Comparison of ENCODE assay signal across 8 mouse cellular contexts in genomic region chr9:48314194-48314593, GRCm38 (mm10). TPM values are rescaled to one million over a fixed set of nuclear protein-coding genes. Genes with fewer than 3 reads are reported as not detected.
DNase-seq lines count a peak whose midpoint lies in the region; ATAC-seq lines count a peak whose summit lies in the region.

No protein-coding gene starts in this region.

- H3K27me3 ChIP-seq in neural tube, embryonic 15.5 days (replicated peaks), result no peaks in the 10 kb centered on the region

- WGBS in neural tube, embryonic 15.5 days, result 18% methylated on average over 3 of the region's 3 CpGs

- no peak overlapping the region for H3K9ac ChIP-seq in neural tube, embryonic 15.5 days (replicated peaks)

- intact Hi-C loops in heart, postnatal 25 days (cut with DNase I), result no loop called here

- no peak; the same call in 1 of the 2 replicates for ATAC-seq in neural tube, embryonic 15.5 days (ENCODE audit: low FRiP score)

- H3K4me1 ChIP-seq in neural tube, embryonic 15.5 days, result no peaks in the 10 kb centered on the region

- DNase-seq in cerebellum, adult 8-10 months, result peak; percentile 0
- no peak for DNase-seq in cerebellum, postnatal 4 days (ENCODE audit: low spot score in 2 of 2)
- peak; percentile 3 for DNase-seq in adrenal gland, postnatal 25 days
- DNase-seq in heart, postnatal 25 days (ENCODE audit: low spot score), result peak; percentile 17
- peak; percentile 13 to 29 for DNase-seq in layer of hippocampus, postnatal 10 days (ENCODE audit: low spot score in 2 of 2)
- DNase-seq in cerebellum, postnatal 36 days, result no peak
- no peak for DNase-seq in ovary, adult 18-20 months (ENCODE audit: low spot score)

- H3K4me3 ChIP-seq in neural tube, embryonic 15.5 days (replicated peaks), result 0 out of 2 replicates have a peak overlapping the region, but pooled peaks have one; percentile 2

- 0 out of 2 replicates have a peak overlapping the region, but pooled peaks have one; percentile 1 for H3K4me2 ChIP-seq in neural tube, embryonic 15.5 days

- H3K9me3 ChIP-seq in neural tube, embryonic 15.5 days (replicated peaks), result no peaks in the 10 kb centered on the region

- H3K27ac ChIP-seq in neural tube, embryonic 15.5 days (replicated peaks), result peak overlapping the region; percentile 48

- H3K36me3 ChIP-seq in neural tube, embryonic 15.5 days, result no peaks in the 10 kb centered on the region

RNA-seq across cellular contexts. Expression of gene Nxpe2, which starts 39.1 kb away (rescaled TPM):
- 0.48 and 0.85 TPM in 2 replicates for total RNA-seq in adrenal gland, postnatal 25 days (2021)
- total RNA-seq in heart, postnatal 25 days (2021), result 1 to 10 TPM; 1.2 to 2.0 TPM
- under 1 TPM; 0.60 to 0.96 TPM for total RNA-seq in layer of hippocampus, postnatal 10 days (2021)
- 0.28 and 0.60 TPM in 2 replicates for polyA plus RNA-seq in neural tube, embryonic 15.5 days (2015; fragmentation: Nextera tagmentation; extraction: Ambion mirVana)

Comparison
In these comparisons a context has a peak if more than half of its experiments do, and no peak if none do; other contexts are left out.
1. DNase-seq: peak in cerebellum, adult 8-10 months (single experiment), adrenal gland, postnatal 25 days (single experiment), heart, postnatal 25 days (single experiment) and layer of hippocampus, postnatal 10 days (2 of 2); none in cerebellum, postnatal 4 days (0 of 2), cerebellum, postnatal 36 days (0 of 2) and ovary, adult 18-20 months (single experiment).